Mouse (Mus musculus): ENCODE data around the gene Tdp1.

Gene Tdp1

DNA sequence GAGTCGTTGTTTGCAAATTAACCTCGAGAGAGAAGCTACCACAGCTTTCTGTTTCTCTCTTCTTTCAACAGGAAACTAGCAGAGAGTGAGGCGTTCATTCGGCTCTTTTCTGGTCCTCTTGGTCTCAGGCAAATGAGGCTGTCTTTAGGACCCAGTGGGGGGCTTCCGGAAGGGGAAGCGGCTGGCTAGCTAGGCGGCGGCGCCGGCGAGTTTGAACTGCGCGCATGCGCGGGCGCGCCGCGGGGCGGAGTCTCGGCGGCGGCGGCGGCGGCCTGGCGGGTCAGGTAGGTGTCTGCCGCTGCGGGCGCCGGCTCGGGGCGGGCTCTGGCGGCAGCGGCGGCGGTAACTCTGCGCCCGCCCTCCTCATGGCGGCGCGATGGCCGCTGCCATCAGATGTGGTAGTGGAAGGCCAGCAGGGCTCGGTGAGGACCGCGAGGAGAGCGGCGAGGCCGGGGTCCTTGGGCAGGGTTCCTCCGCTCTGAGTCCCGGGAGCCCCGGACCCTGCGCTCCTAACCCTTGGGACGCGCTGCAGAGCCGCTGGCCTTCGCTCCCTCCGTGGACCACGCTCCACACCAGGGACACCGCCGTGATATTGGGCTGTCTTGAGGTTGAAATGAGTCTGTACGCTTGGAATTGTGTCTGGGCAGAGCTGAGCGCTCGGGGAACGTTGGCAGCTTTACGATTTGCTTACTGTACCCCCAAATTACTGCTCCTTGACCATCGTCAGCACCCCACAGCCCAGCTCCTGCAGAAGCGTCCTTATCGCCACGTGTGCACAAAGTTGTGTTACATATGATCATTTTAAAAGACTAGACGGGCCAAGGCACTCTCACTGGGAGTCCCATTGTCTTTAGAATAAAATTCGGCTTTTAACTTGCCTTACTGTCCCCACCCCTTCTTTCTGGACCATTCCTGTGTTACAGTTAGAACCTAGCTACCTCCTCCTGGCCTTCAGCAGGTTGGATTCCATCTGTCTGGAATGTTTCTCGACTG is at the start of gene Tdp1, which contains the start of gene Efcab11:
Gene Tdp1, plus strand, starts transcription at position 249 of the 993 bp plus-strand sequence.
Gene Efcab11, minus strand, starts transcription at position 171 of the 993 bp plus-strand sequence.
- DNase-seq = peak; percentile 91 to 95

DNA sequence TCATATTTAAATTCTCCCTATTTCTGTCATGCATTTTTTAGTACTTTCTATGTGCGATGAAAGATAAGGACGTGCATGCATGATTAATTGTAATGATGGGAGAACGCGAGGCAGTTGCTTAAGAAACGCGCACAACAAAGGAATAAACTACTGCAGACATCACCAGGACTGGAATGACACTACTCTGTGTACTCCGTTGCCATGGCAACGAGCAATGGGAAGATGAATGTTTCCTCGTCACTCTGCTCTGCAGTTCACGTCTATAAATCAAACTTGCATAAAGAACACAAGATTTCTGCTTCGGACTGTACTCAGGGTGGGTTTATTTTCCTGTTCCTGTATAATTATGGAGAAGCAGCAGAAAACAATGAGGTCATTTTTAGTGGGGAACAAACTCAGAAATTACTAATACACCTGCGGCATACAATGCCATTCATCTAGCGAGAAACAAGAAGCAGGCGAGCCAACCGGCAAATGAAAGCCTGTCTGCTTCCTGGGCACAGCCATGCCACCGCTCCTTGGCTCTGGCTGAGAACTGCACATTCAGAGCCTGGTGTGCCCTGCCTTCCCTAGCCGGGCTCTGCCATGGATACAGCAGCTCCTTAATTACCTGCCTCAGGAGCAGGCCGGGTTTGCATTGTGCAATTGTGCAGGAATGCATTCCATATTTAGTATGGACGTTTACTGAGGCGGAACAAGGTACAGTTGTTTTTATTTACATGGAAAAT is 47.7 kb upstream of the Tdp1 start:
- peak; percentile 31 to 61 for DNase-seq

DNA sequence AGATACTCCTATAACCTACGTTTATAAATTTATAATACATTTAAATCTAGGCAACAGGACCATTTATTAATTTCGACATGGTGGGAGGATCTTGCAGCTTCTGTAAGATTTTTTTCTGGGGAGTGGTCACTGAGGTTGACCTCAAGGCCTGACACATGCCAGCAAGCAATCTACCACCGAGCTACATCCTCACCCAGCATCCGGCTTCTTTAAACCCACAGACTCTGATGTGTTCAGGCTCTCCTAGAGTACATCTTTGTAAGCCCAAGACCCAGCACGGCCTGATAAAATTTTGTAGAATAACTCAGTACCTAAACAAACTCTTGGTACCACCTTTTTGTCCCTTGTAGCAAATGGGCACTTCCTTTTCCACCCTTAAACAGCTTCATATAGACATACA is 46.8 kb upstream of the Tdp1 start:
- DNase-seq = no peak

DNA sequence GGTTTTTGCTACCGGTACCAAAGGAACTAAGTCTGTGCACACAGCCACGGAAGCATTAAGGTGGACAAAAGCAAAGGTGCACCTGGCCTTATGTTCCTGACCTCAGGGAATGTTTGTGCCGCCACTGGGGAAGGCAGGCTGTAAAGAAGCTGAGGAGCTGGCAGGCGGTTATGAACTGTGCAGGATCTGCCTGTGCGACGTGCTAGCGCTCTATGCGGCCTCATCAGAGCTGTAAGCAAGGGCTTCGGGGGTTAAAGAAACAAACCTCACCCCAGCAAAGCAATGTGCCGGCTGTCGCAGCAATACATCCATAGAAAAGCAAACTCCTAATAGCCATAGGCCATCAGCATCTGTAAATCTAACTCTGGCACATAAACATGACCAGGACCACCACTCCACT is 46.2 kb upstream of the Tdp1 start:
- peak in 1 of 2 experiments; percentile 12 for DNase-seq

DNA sequence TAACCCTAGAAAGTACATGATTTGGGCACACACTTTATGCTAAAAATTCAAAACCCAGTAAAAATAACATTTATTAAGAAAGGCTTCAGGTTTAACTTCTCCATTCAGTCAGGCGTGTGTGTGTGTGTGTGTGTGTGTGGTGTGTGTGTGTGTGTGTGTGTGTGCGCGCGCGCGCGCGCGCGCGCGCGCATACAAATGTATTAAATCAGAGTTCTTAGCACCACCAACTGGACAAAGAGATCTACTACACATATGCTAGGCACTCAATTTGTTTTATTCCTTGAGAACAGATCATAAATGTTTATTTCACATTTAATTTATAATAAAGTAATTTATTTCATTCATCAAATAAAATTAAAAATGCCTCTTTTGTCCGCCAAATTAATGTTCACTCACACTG is 45.6 kb upstream of the Tdp1 start:
- DNase-seq = peak; percentile 18 to 45

DNA sequence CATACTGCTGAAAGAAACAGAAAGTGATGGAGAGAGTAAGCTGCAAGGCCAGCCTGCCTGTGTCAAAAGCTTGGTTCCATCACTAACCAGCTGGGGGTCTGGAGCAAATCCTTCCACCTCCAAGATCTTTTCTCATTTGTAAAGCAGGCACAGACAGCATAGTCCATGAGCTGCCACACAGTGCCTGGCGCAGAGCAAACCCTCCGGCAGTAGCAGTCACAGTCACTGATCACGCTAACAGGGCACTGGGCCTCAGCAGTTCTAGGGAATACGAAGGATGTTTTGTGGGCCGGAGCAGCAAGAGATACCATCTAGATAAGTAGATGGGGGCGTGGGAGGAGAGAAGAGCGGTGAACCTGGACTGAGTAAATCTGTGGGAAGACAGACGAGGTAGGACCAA is 39.4 kb upstream of the Tdp1 start:
- DNase-seq = no peak

DNA sequence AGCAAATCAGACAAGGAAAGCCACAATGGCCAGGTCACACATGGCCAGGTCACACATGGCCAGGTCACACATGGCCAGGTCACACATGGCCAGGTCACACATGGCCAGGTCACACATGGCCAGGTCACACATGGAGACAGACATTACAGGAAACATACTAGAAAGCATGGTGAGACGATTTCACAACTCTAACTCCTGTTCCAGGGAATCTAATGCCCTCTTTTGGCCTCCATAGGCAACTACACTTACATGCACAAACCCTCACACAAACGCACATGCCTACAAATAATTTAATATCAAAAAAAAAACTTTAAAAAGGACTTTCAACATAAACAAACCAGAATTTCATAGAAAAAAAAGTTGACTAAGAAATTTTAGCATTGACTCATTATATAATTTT is 34.3 kb upstream of the Tdp1 start:
- no peak for DNase-seq

DNA sequence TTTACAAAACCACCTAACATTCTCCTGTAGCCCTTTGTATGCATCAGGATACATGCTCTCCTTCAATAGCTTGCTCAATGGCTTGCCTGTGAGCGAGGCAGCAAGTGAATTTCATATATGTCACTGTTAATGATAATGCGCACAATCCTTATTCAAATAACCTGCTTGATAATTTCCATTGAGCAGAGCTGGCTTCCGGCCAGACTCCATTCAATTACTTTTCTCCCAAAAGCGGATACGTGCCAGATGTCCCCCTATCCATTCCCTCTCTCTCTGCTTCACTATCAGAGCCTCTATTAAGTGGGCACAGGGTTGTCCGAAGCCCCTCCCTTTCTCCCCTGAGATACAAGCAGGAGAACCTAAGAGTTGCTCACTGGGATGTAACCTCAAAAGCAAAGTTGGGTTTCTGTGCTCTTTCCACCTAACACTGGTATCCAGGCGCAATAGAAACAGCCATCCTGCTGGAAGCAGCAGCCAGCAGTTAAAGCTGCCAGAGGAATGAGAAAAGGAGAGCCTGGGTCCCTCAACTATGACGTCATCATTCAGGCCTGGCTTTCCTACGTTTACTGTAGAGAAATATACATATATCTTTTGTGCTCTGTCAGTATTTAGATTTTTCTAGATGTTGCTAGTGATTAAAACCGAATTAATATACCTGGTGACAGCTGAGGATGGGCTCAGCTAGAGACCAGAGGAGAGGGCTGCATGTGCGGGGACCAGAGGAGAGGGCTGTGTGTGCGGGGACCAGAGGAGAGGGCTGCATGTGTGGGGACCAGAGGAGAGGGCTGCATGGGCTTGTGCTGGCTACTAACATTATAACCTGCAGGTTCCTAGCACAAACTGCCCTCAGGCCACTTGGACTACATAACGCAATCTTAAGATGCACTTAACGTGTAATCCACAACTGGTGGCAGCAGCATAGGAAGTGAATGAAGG is 30.7 kb upstream of the Tdp1 start:
- no peak for DNase-seq

DNA sequence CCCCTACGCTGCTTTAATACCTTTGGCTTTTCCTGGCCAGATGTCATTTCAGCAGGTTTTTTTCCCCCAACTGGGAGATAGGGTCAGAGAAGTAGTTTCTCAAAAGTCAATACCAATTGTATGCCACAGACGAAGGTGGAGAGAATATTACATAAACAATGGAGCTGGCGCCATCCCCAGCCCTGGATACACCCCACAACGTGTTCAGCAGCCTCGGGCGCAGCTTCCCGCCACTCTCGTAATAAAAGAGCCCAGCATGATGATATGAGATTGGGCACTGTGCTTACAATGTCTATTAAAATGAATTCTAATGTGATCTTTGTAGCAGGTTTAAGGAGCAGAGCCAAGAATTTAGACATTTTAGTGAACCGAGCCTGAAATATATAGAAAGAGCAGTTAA is 28.3 kb upstream of the Tdp1 start:
- DNase-seq = no peak

DNA sequence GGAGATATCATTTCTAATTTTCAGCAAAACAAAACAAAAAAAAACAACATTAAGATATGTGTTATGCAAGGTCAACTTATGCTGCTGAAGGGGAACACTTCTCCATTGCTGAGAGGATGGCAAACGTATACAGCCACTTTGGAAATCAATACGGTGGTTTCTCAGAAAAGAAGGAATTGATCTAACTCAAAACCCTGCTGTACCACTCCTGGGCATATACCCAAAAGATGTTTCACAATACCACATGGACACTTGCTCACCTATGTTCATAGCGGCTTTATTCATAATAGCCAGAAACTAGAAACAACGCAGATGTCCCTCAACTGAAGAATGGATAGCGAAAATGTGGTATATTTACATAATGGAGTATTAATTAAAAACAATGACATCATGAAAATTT is 25.7 kb upstream of the Tdp1 start:
- no peak for DNase-seq

DNA sequence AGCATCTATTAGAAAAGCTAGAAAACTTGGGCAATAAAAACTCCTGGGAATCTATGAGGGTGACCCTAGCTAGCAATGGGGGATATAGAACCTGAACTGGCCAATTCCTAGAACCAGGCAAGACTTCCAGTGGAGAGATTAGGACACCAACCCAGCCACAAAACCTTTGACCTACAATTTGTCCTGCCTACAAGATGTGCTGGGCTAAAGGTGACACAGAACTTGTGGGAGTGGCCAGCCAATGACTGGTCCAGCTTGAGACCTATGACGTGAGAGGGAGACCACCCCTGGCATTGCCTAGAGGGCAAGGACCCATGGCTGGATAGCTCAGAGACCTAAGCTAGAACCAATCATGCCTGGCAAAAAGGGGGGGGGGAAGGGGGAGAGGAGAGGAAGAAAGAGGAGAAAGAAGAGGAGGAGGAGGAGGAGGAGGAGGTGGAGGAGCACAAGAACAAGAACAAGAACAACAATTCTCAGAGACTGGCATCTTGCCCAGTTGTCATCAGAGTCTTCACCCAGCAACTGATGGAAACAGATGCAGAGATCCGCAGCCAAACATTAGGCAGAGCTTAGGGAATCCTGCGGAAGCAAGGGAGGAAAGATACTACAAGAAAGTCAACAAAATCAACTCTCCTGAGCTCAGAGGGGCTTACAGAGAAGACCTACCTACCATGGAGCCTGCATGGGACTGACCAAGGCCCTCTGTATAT is 24.8 kb upstream of the Tdp1 start:
- DNase-seq = no peak

DNA sequence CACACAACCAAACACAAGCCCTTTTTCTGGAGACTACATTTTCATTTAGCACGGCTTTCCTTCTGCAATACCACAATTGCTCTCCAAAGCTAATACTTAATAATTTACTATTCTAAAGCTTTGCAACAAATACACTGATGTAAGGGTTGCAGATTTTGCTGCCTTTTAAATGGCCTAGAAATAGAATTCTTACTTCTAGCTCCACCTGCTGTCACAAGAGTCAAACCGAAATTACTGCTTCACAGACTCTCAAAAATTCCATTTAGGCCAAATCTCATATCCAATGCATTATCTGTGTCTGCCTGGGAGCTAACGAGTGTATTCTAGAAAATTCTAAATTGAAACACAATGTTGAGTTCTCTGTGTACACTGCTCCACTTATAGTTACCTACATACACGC is 23.3 kb upstream of the Tdp1 start:
- DNase-seq = no peak

DNA sequence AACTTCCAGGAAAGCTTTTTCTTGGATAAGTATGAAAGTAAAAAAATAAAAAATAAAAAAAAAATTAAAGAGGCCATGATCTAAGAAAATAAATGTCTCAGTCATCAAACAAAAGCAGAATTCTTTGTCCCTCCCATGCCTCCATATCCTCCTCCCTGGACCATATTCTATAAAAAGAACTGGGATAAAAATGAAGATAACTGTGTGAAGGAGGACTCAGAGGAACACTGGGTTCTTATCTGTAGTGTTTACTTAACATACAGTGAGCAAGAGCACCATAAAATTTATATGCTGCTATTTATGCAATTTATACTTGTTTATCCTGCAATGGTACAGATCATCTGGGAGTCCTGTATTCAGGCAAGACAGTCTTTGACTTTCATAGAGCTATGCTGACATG is 19.7 kb upstream of the Tdp1 start:
- DNase-seq = no peak

DNA sequence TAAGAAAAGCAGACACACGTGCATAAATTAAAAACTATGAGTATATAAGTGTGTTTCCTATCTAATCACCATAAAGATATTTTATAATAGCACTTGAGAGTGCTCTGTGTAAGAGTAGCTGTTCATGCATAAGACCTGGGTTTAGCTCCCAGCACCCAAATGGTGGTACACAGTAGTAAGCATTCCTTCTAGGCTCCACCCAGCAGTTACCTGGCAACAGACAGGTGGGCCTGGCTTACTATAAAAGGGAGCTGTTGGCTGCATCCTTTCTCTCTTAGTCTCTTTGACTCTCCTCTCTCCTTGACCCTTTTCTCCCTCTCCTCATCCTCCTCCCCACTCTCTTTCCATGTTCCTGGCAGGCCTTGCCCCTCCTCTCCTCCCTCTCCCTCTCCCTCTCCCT is 15.5 kb upstream of the Tdp1 start:
- DNase-seq = no peak

DNA sequence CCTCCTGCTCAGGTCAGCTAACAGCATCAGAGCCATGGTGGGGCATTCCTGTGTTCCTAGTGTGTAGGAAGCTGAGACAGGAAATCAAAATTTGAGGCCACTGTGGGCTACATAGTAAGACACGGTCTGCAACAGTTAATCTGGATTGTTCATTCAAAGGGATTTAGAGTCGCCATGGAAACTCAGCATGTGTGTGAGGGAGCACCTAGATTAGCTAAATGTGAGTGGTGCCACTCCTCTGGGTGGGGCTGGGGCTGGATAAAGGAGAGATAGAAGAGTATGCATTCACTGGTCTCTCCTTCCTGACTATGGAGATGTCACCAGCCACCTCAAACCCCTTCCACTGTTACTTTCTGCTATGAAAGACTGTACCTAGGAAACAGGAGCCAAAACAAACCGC is 10.9 kb upstream of the Tdp1 start:
- DNase-seq = no peak

DNA sequence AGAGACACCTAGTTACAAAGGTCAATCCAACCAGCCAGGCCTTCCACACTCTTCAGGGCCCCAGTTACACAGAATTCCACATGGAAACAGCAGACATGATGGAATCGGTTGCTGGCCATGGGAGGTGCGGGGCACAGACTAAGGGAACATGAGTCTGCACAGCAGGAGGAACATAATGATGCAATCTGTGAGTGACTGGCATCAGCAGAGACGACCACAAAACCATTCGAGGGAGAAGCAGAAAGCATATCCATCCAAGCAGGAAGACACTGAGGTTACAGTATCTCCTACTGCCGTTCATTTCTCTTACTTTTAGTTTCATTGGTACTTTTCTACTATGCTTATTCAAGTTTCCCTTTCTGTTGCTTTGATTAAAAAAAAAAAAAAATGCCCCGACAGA is 9.7 kb upstream of the Tdp1 start:
- DNase-seq = no peak

DNA sequence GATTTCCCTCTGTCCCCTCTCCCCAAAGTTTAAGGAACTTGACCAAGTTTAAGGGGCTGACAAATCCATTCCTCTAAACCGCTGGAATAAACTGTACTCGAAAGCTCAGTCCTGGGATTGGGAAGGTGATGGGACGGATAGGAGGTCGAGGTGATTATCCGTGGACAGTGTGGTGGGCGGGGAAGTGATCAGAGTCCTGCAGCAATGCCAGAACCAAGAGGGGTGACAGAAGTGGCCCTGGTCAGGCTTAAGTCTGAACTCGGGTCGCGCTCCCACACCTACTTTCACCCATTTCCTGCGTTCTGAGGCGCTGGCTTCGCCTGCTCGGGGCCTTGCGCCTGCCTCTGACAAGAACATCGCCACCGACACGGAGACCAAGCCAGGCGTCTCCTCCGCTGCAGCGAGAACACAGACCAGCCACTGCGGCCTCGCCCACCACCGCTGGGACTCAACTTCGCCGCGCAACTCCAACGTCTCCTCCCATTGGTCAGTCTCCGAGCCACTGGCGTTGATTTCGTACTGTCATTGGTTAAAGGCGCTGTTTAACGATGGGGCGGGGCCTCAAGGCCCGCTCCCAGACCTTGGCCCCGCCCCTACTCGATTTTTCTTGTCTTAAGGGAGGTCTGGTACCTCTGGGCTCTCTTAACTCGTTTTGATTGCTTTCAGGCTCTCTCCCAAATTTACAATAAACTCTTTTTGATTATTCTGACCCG is 1.2 kb upstream of the Tdp1 start:
- DNase-seq = peak; percentile 92 to 94

DNA sequence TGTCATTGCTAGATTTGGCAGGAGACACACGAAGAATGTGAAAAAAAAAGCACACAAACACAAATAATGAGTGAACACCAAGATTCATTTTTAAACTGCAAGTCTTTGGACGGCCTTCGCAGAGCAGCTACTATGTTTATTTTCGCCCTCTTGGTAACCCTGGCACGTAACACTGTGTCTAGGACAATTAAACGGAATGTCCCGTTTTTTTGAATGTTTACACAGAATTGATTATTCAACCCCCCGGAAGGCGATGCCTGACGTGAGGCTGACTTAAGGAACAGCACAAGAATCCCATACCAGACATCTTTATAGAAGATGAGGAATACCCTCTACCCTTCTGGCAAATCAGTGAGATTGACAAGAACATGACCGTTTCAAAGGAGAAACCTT is 608 bp upstream of the Tdp1 start:
- DNase-seq = peak in 1 of 2 experiments; percentile 34

DNA sequence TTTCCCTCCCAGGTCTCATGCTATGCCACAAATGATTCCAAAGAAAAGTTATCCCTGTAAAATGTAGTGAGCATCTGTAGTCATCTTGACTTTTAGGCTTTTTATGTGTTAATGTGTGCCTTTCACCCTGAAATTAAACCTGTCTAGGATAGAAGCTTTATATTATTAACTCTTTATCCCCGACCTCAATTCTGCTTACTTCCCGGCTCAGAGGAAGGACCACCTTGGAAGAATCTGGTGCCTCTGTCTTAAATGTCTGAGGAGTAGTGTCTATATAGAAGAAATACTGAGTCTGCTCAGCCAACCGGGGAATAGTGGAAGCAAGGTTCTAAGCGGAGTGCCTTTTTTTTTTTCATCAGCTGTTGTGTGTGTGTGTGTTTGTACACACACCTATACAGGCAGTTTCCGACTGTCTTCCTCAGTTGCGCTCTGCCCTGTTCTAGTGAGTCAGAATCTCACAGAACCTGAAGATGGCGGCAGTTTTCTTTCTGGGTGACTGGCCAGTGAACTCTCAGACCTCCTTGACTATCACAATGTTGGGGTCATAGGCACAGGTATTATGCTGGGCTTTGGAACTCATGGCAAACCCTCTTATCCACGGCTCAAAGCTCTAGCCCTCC is 1.1 kb downstream of the Tdp1 start:
- no peak for DNase-seq

DNA sequence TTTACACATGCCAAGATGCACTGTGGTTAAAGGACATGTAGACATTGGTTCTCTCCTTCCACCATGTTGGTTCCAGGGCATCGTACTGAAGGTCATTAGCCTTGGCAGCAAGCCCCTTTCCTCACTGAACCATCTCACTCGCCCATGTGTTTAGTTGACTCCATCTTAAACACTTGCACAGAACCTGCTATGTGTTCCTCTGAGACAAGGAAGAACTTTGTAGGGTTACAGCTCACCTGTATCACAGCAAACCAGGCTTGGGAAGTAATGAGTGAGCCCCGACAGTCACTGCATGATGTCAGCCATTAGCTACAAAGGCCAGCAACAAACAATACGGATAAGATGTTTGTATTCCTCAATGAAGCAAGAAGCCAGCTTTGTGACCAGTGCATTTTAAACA is 13.5 kb downstream of the Tdp1 start:
- no peak for DNase-seq
